Mouse (Mus musculus) ovary, postnatal 10 days (tissue): Measurements from ENCODE around the gene Cd2ap.

Experiments used
- DNase-seq: peaks from one replicate; pipeline ENCODE4 v3.0.0; 2022; ENCODE audit warnings: low spot score

Cd2ap gene

DNA sequence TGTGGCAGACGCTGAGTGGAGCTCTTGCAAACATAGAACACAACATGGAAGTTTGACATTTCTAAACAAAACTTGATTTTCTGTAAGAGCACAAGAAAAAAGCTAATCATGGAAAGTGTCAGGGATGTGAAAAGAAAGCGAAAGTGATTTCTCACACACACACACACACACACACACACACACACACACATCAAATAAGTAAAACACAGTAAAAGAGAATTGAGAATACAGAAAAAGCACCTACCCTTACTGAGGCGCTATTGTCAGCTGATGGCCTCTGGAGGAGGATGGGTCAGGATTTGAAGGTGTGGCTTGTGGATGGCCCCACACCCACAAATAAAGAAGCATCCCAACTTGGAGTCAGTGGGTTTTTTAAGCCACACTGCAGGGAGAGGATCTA is 19.0 kb downstream of the Cd2ap start:
- DNase-seq = no peak

DNA sequence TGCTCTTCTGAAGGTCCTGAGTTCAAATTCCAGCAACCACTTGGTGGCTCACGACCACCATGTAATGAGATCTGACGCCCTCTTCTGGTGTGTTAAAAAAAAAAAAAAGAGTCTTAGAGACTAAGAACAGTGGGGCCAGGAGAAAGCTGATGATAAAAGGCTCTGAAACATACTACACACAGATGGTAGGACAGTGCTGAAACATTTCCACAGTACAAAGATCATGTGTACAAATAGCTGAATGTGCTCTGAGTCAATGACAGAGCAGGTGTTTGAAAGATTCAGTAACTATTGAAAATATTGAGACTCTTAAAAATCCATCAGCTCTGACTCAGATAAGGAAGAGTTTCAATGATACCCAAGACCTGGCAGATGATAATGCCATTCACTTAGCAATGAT is 29.4 kb downstream of the Cd2ap start:
- DNase-seq = no peak

DNA sequence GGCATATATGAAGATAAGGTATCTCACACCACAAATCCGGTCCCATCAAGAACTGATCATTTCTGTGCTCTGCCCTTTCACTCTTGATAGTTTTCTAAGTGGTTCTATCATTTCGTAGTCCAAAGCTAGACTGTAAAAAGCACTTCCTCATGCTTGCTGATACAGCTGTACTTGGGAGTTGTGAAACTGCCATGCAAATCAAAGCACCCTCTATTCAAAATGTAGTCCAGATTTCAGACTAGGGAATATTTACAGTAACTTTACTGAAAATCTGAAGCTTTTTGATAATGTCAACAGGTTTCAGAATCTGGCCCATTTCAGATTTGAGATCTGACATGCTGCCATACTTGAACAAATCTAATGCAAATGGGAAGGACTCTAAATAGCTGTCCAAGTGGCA is 39.3 kb downstream of the Cd2ap start:
- no peak for DNase-seq

DNA sequence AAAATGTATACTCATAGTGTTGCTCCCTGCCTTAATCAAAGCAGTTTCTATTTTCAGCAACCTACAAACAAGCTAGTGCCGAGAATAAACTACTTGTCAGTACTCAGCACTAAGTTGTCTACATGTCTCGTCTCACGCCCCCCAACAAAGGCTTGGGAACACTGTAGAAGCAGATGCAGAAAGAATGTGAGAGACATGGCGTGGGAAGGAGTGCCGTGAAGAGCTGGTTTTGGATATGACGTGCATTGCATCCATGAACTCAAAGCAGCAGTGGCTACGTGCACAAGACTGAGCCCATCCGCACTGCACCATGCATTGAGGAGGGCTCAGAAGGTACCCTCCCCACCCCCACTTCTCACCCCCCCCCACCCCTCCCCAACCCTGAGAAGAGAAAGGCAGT is 53.7 kb downstream of the Cd2ap start:
- no peak for DNase-seq

DNA sequence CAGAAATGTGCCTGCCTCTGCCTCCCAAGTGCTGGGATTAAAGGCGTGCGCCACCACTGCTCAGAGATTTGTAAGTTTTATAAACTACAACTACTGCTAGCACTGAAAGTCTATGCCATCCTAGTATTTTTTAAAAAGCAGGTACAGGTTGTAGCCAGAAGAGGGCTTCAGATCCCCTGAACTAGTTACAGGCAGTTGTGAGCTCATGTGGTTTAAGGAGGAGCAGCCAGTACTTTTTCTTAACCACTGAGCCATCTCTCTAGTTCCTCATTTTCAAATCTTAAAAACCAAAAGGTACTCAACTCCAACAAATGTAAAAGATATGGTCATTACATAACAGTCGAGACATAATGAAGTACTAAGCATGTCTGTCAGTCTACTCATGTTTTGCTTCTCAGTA is 61.1 kb downstream of the Cd2ap start:
- no peak for DNase-seq

DNA sequence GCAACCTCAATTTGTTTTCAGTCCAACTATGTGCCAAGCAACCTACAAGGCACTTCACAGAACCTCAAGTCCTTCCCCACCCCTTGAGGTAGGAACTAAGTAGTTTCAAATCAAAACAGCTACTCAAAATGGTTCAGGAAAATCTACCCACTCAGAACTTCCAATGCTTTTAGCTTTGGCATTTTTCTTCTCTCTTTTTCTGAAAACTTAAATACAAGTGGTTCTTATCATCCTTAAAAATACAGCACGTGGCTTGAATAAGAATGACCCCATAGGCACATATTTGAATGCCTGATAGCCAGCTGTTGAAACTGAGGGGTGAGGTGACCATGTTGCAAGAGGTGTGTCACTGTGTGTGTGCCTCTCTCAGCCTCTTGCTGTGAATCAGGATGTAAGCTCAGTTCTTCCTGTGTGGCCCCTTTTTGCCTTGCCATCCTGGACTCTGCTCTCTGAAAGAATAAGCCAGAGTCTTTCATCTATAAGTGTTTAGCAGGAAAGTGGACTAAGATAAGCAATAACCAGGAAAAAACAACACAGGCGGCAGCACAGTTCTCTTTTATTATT is 84.0 kb downstream of the Cd2ap start:
- DNase-seq = no peak

DNA sequence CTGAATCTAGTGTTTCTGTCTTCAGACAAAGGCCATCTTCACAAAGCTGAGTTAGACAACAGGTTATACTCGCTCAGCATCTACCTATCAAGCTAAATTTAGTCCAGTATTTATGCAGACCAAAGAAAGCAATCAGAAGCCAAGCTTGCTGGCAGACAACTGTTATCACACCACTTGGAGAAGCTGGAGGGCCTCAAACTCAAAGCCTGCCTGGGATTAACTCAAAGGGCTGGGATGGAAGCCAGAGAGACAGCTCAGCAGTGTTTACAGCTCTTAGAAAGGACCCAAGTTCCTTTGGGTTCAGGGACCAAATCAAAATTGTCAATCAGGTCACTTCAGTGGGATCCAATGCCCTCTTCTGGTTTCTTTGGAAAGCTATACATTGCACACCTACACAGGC is 85.7 kb downstream of the Cd2ap start:
- no peak for DNase-seq

DNA sequence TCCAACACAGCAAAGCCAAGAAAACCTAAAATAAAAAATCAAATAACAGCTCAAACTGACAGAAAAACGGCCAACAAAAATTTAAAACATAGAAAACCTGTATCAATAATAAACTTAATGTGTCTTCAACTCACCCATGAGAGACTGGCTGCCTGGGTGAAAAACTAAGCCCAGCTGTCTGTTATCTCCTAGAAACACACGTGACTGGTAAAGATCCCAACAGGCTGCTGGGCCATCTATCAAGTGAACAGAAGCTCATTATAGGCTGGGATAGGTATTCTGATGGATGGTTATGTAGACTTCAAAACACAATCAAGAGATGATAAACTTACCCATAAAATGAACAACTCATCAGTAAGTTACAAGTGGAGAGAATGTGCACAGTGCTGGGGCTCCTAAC is 86.7 kb downstream of the Cd2ap start:
- no peak for DNase-seq

DNA sequence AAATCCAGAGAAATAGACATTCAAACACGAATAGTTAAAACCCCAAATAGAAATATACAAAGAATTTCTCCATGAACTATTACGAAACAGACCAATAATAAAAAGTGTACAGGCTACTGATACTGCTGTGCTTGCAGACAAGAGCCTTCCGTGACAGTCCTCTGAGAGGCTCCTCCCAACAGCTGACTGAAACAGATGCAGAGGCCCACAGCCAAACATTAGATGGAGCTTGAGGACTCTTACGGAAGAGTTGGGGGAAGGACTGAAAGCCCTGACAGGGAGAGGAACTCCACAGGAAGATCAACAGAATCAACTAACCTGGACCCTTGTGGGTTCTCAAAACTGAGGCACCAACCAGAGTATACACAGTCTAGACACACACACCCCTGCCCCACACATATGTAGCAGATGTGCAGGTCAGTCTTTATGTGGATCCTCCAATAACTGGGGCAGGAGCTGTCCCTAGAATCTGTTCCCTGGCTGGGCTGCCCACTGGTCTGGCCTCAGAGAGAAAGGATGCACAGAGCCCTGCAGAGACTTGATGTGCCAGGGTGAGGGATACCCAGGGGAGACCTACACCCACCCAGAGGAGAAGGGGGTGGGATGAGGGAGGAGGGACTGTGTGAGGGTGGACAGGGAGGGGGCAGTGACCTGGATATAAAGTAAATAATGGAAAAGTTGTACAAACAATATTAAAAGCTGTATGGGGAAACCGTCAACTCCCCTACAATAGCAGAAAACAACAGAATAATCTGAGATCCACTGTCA is 87.6 kb downstream of the Cd2ap start:
- DNase-seq = no peak

DNA sequence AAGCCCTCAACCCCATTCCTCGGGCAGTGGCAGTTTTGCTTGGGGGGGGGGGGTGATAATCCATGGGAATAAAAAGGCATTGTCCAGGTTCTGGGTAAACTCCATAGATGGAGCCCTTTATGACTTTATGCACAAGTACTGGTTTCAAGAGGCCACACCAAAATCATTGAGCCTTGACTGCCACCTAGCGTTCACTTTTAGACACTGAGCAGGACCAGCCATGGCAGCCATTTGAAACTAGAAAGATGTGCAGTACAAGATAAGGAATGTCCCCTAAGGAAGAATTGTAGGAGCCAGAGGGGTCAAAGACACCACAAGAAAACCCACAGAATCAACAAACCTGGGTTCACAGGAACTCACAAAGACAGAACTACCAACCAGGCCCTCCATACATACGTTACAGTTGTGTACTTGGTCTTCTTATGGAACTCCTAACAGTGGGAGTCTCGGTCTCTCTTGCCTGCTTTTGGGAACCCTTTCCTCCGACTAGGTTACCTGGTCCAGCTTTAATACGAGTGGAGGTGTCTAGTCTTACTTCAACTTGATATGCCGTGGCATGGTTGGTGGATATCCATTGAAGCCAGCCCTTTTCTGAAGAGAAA is 94.2 kb downstream of the Cd2ap start:
- peak; percentile 29 for DNase-seq

DNA sequence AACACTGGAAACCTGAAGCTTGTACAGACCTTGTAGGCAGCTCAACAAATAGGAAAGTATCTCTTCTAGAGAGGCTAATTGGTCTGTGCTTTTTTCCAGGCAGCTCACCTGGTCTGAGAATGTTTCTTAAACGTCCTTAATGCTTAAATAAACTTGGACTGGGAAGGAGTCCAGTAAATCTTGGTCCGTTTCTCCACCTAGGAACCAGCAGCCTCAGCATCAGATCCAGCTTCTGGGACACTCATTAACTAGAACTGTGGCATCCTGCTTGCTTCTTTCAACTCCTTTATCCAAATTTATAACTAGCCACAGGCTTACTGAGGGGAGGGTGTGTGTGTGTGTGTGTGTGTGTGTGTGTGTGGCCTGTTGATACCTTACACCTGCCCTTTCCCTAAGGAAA is 122.7 kb downstream of the Cd2ap start:
- DNase-seq = no peak

DNA sequence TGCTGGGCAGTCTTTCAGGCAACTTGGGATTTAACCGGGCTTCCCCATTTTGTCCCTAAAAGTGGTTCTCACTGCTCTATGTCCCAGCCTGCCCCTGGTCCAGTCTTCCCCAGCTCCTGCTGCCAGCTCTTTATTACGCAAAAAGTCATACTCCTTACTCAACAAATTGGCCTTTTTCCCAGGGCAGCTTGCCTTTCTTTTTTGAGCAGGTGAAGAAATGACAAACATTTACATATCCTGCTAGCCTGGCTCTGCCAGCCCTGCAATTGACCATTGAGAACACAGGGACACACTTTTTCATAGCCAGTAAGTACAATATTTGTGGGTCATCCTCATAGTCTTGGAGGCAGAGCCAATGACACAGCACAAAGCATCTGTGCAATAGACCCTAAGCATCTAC is 124.3 kb downstream of the Cd2ap start:
- DNase-seq = no peak

DNA sequence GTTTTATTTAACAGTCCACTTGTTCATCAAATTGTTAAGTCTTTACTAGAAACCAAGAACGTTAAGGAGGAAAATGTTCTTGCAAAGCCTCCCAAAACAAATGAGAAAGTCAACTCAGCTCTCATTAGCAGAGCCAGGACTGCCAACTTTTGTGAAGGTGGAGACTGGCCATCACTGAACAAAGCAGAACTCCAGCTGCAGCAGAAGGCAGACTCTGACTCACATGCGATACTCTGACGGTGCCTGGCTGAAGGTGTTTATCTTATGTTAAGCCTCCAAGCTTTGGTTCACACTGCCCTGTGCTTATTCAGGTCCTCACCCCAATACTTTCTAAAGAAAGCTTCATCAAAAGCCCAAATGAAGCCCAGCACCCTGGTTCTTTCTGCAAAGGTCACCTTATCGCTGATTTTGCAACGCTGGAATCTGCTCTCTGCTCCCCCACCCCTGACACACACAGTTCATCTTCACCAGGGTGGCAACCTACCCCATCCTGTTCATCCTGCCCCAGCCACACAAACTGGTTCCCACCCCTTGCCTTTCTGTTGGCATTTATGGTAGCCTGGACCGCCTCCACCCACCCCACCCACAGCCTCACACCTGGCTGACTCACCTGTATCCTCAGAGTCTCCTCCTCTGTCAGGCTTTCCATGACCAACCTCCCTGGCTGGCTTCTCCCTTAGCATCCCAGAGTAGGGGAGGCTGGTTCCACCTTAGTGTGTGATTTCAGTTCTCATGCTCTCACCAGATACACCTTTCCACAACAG is 130.6 kb downstream of the Cd2ap start:
- no peak for DNase-seq
